Mouse (Mus musculus): ENCODE measurements around the gene Hapln4.
"Not testable (repeated sequence)": the region's sequence is repeated elsewhere in the genome, so short reads cannot be mapped to it uniquely, and the experiment has no call there.

Hapln4 gene

DNA sequence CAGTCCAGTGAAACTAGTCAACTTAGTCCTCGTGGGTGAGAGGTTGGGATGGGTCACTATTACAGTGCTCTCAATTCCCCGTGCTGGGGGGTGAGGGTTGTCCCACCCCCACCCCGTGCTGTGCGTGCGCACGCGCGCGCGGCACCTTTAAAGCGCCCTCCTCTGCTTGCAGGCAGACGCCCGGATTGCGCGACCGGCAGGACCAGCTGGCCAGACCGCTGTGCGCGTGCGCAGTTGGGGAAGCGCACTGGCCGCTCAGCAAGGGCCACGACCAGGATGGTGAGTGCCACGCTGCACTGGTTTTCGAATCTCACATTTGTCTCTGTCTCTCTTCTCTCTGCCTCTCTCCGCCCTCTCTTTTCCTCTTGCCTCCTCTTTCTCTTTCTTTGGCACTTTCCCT, at the start of gene Hapln4:
Gene Hapln4, plus strand, starts transcription at position 173 of the 400 bp plus-strand sequence.
- no peak for DNase-seq (ENCODE audit: low spot score)

GRCm38 (mm10) chr8:70037994-70038393, 45.3 kb upstream of the Hapln4 start:
- no peak for DNase-seq (ENCODE audit: low spot score)

DNA sequence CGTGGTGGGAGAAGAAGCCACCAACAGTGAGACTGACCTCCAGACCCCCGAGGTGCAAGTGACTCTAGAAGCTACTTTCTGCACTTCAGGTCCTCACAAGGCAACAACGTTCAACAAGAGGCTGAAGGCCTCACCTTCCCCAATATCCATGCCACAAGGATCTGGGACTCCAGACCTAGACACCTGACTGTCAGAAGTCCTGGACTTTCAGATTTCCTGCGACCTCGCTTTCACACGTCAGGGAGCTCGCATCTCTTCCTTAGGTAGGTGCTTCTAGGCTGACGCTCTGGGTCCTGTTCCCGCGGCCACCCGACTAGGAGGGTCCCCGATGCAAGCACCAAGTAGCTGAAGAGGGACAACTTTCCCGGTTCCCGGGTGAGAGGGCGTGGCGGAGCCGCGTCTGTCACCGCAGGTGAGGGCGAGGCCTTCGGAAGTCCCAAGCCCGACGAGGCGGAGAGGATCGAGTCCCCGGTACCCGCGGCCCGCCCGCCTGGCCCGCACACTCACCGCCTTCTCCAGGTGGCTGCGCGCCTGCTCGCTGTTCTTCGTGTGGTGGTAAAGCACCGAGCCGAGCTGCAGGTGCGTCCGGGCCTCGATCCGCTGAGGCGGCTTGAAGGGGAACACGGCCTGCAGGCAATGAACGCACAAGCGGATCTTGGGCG, 41.2 kb upstream of the Hapln4 start:
- peak; percentile 33 for DNase-seq (ENCODE audit: low spot score)

DNA sequence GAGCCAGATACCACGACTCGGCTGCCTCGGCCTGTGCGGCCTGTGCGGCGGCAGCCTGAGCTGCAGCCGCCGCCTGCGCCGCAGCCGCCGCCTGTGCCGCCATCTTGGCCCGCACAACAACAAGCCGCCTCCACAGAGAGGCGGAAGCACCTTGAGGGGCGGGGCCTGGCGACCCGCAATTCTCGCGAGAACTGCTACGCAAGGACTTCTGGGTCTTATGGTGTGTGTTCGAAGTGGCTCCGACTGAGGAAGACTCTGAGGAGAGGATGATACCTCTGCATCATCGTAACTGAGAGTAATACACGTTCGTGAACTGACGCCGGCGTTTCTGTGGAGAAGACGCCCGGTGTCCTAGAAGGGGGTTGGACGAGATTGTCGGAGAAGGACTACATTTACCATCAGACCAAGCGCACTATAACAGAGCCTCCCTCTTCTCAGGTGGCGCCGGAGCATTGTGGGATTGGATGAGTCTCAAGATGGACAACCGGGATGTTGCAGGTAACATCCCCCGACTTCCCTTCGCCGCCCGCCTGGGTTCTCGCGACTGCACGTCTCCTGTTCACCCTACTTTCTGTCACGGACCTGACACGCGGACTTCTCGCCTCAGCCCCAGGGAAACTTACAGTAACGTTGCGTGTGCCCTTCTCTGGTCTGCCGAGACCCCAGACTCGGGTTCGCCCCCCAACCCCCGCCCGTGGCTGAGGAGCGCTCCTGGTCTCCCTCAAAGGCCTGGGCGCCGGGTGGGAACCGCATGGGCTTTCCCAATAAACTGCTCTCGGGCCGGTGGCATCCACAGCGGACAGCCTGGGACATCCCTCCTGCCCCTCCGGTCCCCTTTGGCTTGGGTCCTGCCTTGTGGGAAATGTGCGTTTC, 40.4 kb upstream of the Hapln4 start, which contains the start of the genes Mau2 and Sugp1:
Gene Mau2, minus strand, starts transcription at position 152 of the 873 bp plus-strand sequence.
Gene Sugp1, plus strand, starts transcription at position 231 of the 873 bp plus-strand sequence.
- peak; percentile 98 for DNase-seq (ENCODE audit: low spot score)

- no peak for DNase-seq (ENCODE audit: low spot score)
Observed at GRCm38 (mm10) chr8:70043996-70044395, 39.3 kb upstream of the Hapln4 start.

DNA sequence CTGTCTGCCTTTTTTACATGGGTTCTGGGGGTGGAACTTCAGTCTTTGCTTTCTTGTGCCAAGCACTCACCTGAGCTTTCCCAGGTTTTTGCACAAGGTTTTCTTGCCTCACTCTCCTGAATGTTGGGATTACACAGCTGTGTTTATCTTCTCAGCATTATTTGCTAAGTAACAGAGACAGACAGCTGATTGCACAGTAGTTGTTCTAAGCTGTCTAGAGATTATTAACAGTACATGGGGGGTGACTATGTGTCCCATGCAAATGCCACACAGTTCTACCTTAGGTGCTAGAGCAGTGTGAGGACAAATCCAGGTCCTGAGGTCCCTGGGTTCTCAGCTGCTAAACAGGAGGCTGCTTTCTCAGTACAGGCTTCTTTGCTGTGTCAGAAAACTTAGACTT, 33.6 kb upstream of the Hapln4 start:
- no peak for DNase-seq (ENCODE audit: low spot score)

- not testable (repeated sequence) for DNase-seq (ENCODE audit: low spot score)
Observed at GRCm38 (mm10) chr8:70050434-70050833, 32.8 kb upstream of the Hapln4 start.

GRCm38 (mm10) chr8:70057721-70058120, 25.5 kb upstream of the Hapln4 start:
- DNase-seq (ENCODE audit: low spot score), result no peak

DNA sequence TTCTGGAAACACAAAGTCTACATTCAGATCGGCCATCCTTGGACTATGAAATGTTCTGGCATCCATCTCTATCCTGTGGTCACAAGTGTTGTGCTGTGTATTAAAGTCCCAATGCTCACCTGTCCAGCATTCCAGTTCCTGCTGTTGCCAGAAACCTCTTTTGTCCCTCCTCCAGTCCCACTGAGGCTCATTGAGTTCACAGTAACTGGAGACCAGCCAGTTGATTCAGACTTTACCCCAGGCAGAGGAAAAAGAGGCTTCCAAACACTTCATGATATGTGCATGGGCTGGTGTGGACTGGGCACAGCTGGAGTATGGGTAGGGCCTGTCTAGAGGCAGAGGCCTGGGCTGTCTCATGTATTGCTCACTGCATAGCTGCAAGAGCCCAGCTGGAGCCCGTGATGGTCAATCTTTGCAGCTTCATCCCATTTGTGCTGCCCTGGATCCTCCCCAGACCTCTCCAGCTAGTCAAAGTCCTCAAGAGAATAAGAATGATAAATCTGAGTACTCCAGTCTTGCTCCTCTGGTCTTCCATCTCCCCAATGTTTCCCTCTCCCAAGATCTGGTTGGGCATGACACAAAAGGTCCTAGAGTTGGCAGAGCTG, 11.3 kb upstream of the Hapln4 start:
- no peak for DNase-seq (ENCODE audit: low spot score)

- DNase-seq (ENCODE audit: low spot score), result no peak
Observed at GRCm38 (mm10) chr8:70072441-70073069, 10.7 kb upstream of the Hapln4 start, which contains the start of gene Tm6sf2. Gene Tm6sf2, plus strand, starts transcription at chr8:70072924.

GRCm38 (mm10) chr8:70073120-70073519, 10.1 kb upstream of the Hapln4 start:
- DNase-seq (ENCODE audit: low spot score), result no peak

DNA sequence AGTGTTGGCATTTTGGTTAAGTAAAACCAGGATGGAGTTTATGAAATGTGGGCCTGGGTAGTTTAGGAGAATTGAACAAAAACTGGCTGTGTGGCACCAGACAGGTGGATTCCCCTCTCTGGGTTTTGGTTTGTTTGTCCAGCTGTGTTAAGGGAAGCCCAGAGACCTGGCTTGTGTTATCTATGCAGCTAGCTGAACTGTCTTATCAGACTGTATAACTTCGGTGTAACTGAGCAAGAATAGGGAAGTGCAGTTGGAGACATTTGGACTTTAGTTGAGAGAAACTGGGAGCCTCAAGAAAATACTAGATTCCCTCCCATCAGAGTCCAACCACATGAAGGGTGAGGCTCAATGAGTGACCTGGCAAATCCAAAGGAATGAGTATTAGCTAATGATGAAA, 9.6 kb upstream of the Hapln4 start:
- DNase-seq (ENCODE audit: low spot score), result no peak

DNA sequence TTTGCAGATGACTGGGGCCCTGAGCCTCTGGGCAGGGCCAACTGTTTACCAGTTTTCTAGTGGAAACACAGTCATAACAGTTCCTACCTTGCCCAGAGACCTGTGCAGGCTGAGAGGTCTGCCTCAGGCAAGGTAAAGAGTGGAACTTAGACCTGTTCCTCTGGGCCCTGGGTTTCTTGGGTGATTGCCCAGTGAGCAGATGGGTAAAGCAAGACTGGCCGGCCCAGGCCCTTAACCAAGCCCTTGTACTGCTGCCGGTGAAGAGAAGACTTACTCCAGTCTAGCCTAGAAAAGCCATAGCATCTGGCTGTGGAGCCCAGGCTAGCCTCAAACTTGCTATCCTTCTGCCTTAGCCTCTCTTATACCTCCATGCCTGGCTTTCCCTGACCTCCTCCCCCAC, 1.3 kb upstream of the Hapln4 start:
- no peak for DNase-seq (ENCODE audit: low spot score)

GRCm38 (mm10) chr8:70084191-70085065, 1.2 kb downstream of the Hapln4 start:
- DNase-seq (ENCODE audit: low spot score), result no peak

- no peak for DNase-seq (ENCODE audit: low spot score)
Observed at GRCm38 (mm10) chr8:70086151-70086550, 2.9 kb downstream of the Hapln4 start.

DNA sequence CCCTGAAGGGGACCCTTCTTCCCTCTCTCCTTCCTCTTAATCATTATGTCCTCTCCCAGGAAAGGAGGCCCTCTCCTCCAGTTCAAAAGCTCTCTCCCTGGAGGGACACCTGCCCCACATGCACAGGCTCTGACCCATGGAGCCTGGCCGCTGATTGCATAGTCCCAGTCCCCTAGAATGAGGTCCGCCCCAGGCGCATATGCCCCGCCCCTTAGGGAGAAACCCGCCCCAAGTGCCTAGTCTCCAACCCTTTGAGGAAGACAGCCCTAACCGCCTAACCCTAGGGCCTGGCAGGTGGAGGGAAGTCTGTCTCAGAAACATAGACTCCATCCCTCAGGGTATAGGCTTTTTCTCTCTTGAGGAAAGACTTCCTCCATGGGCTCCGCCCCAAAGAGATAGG, 4.0 kb downstream of the Hapln4 start:
- no peak for DNase-seq (ENCODE audit: low spot score)

GRCm38 (mm10) chr8:70087836-70088650, 4.8 kb downstream of the Hapln4 start:
- DNase-seq (ENCODE audit: low spot score), result no peak

DNA sequence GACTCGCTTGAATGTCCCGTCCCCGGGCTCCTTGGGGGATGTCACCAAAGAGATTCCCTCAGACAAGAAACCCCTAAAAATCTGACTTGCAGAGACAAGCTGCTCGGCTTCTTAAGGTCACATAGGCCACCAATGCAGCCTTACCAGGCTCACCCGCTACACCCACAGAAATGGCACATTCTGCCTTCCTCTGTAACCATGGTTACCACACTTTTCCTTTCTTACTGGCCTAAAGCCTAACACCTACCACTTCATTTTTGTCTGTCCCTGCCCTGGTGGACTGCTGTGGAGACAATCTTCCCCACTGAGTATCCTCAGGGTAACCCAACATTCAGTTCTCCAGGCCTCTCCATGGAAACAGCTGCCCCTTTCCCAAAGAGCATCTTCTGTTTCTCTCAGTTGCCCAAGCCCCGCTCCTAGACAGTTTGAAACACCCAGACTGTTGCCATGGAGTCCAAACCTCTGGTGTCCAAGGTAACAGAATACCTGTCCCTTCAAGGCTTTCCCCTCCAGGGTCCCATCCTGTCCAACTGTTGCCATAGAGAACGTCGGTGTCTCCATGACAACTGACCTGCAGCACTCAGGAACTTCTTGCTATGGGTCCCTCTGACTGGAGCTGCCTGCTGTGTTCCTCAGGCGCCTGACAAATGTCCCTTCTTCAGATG, 6.2 kb downstream of the Hapln4 start:
- no peak for DNase-seq (ENCODE audit: low spot score)

DNA sequence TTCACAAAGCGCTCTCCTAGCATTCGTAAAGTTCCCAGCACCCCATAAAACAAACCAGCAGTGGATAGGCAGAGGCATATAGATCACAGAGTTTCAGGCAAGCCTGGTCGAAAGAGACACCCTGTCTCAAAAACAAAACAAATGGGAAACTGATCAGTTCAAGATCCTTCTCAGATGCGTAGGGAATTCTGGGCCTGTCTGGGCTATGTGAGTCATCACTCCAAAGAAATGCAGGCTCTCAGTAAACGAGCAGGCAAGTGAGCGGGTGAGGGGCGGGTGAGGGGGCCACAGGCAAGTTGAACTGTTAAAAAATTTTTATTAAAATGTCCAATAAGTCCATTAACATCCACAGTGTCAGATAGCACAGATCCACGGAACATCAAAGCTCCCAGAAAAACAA, 9.5 kb downstream of the Hapln4 start:
- DNase-seq (ENCODE audit: low spot score), result no peak

DNA sequence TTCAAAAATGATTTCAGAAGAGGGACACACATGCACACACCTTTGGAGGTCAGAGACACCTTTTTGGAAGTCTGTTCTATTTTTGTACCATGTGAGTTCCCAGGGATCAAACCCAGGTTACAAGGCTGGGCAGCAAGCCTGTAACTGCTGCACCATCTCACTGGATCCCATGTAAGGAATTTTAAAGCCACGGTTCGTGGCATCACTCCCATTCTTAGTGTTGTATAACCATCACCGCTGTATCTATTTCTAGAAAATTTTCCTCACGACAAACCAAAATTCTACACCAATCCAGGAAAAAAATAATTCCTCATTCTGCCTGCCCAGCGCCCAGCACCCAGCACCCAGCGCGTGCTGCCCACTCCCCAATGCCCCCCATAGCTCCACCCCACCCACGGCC, 16.0 kb downstream of the Hapln4 start:
- DNase-seq (ENCODE audit: low spot score), result no peak

Data from MN1 (cell line).